Mouse (Mus musculus) 416B (cell line): ENCODE measurements around the gene Rnf7.
"Not testable (repeated sequence)": the region's sequence is repeated elsewhere in the genome, so short reads cannot be mapped to it uniquely, and the experiment has no call there.

Source experiments
- DNase-seq: peaks from one replicate; pipeline ENCODE4 v3.0.0; 2011; ENCODE audit warnings: low read depth

The Rnf7 gene

DNA sequence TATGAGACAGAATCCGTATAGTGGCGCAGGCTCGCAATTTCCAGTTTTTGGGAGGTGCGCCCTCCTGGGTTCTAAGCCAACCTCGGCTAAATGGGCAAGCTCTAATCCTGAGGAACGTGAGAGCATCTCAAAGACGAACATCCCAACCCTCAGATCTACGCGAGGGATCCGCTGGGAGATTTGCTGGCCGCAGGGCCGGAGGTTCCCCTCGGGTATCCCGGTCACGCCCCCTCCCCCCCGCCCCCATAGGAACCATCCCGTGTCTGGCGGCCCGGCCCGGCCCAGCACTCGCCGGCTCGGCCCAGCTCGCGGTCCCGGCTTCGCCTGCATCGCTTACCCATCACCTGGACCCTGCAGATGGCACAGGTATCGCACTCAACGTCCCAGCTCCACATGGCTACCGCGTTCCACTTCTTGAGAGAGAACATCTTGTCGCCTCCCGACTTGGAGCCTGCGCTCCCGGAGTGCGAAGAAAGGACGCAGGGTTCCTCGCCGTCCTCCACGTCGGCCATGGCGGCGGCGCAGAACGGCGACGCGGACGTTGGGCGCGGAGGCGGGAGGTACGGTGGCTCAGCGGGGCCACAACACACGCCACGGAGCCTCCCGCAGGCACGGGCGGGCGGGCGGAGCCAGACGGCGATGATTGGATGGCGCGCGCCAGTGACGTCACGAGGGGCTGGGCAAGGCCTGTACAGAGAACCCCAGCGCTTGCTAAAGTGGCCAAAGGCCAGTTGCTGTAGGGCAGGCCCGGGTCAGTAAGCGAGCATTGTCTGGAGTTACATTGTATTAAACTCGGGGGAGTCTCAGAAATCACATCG is at the start of gene Rnf7:
Gene Rnf7 (minus strand): TSS at position 605 of the 818 bp plus-strand sequence.
- DNase-seq = peak; percentile 98

DNA sequence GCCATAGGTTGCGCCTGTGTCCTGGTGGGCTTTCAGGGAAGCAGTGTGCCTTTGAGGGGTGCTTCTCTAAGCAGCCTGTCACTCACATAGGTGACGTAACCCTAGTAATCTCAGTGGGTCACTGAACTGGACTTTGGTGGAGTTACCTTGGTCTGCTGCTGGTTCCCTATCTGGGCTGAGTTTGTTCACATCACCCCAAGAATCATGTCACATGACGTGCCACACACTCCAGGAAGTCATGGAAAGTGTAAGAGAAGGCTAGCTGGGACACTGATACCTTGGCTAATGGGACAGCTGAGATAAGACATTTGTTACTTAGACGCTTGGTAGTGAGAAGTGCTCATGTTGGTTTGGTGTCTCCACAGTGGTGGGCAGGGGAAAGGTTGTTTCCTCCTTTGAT is 47.5 kb upstream of the Rnf7 start:
- DNase-seq = peak; percentile 6

DNA sequence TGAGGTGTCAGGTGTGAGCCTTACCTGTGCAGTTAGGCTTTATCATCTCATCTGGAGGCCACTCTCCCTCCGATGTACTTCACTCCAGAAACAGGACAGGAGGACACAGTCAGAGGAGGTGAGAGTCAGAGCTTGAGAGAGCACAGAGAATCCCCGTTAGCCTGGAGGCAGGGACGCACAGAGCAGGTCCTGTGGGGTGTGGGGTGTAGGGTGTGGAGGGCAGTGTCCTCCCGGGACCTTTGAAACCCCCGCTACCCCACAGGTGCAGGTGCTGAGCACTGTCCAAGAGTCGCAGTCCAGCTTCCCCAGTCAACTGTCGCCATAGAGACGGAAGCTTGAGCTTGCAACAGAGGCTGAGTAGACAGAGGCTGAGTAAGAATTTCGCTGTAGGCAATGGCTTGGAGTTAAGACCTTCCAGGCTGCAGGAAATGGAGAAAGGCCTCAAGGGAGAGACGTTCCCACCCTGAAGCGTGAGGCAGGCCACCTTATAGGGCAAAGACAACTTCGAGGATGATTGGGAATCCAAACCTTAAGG is 46.6 kb upstream of the Rnf7 start, which contains the start of gene Gm28729:
Gene Gm28729 (minus strand): TSS at position 293 of the 535 bp plus-strand sequence.
- peak; percentile 11 for DNase-seq

DNA sequence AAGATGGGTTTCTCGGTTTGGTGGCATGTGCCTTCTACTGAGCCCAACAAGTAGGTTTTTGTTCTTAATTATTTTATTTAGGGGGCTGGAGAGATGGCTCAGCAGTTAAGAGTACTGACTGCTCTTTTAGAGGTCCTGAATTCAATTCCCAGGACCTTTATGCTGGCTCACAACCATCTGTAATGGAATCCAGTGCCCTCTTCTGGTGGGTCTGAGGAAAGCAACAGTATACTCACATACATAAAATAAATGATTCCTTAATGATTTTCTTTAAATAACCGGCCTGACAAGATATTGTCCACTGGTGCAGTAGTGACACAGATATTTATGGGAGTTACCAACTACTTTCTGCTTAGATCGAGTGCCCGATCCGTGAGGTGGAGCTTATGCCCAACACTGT is 44.7 kb upstream of the Rnf7 start:
- peak; percentile 23 for DNase-seq

DNA sequence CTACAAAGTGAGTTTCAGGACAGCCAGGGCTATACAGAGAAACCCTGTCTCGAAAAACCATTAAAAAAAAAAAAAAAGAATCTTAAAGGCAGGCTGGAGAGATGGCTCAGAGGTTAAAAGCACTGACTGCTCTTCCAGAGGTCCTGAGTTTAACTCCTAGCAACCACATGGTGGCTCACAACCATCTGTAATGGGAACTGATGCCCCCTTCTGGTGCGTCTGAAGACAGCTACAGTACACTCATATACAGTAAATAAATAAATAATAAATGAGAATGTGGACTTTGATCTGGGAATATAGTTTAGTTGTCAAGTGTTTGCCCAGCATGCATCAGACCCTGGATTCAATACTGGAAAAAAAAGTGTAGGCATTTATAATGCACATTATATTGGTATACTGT is 43.1 kb upstream of the Rnf7 start:
- DNase-seq = peak; percentile 44

DNA sequence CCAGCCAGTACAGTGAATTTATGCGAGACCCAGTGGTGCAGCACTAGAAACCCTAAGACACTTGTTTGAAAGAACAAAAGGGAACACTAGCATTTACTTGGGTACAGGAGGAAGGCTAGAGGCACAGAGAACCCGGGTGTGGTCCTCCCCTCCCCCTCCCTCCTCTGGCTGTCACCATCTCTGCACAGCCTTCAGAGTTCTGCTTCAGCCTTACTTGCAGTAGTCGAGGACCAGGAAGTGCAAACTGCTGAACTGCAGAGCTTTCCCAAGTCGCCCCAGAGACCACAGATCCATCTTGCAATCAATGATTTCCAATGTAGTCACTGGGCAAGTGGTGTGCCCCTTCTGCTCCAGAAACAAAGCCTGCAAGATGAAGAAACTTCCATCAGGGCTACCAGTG is 39.0 kb upstream of the Rnf7 start:
- DNase-seq = peak; percentile 44

DNA sequence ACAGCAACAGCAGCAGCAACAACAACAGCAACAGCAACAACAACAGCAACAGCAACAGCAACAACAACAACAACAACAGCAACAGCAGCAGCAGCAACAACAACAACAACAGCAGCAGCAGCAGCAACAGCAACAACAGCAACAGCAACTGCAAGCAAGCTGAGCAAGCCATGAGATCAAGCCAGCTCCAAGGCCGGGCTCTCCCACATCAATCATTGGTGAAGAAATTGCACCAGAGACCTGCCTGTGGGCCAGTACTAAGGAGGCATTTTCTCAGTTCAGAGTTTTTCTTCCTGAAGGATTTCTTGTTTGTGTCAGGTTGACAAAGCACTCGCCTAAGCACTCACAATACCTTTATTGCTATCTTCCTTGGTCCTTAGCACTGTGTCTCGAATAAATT is 38.3 kb upstream of the Rnf7 start:
- no peak for DNase-seq

DNA sequence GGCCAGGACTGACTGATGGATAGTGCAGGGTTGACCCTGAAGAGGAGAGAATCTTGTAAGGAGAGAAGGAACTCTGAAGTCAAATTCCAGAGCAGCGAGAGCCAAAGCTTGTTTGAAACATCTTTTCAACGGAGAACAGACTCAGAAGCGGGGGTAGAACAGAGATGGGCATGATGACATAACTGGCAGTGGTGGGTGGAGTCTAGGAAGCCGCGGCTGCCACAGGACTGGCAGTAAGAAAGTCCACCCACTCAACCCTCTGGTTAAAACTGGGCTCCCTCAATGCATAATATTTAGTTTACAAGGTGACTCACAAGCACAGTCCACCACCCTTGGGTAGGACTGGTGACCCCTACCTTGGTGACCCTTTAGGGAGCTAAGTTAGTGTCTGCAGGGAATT is 37.3 kb upstream of the Rnf7 start:
- DNase-seq = peak; percentile 73

DNA sequence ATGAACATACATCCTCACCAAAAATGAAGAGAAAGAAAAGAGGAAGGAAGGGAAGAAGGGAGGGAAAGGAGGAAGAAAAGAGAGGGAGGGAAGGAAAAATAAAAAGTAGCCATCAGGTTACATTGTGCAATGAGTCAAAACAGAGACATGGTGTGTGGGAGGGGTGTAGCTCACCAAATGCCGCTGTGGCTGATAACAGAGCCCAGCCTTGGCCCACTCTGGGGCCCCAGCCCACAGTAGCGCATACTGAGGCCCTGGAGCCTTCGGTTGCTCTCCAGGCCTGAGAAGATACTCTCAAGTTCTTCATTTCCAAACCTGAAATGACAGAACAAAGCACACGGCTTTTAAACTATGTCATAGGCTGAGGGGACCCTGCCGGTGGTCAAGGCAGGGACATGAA is 35.8 kb upstream of the Rnf7 start:
- DNase-seq = no peak

DNA sequence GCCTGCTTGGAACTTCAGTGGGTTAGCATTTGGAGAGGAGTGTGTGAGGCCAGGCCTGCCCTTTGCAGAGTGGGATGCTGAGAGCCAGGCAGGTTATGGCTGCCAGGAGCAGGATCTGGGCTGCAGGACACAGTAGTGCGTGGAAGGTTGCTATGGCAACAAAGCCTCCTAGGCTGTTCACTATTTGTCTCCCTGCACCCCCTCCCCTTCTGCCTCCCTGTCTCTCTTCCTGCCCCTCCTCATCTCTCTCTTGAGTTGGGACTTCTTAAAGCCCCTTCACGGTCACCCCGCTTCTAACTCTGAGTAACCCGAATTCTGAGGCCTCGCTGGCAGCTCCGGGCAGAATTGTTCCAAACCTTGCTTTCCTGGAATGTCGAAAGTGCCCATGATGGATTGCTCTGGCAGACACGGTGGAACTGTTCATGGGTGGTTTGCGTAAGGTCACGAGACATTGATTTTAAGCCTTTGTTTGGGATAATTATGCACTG is 27.6 kb upstream of the Rnf7 start:
- DNase-seq = no peak

DNA sequence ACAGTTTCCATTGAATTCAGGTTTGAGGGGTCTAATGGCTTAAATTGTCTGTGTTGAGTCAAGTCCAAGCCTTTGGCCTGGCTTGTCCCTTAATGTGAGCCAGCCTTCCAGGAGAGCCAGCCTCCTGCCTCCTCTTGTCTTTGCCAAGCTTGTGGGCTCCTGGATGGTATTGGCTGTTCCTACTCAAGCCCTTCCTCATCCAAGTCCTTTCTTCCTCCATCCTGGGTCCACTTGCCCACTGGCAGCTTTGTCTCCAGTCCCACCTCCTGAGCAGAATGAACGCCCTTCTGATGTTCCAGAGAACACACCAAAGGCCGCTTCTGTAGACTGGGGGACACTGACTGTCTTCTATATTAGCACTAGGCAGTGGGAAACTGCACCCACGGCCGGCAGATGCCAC is 26.7 kb upstream of the Rnf7 start:
- no peak for DNase-seq

DNA sequence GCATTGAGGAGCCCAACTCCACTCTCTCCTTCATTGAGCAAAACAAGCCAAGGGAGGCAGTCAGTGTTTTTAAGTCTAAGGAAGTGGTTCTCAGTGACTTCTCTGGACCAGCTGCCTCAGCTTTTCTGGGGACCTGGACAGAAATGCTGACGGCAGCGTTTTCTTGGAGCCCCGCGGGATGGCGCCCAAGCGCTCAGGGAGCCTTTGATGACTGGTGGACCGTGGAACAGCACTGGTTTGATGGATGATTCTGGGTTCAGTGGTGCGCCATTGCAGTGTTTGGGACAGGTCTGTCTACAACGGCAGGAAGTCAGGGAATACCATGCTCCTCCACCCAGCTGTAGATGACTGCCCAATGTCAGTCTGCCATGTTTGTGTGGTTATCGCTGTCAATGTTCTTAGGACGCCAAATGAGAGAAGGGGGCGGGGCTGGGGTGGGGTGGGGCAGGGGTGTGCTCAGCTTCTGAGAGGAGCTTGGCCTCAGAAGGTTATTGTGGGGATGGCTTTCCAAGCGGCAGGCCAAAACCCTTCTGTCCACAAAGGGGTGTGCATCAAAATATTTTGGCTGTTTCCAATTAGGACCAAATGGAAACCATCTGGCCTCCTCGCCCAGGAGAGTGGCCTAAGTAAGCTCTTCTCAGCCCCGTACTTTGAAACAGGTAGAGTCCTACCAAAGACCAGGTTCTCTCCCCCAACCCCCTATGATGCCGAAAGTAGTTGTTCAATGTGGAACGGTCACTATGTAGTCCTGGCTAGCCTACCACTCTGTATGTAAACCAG is 25.8 kb upstream of the Rnf7 start:
- DNase-seq = no peak

DNA sequence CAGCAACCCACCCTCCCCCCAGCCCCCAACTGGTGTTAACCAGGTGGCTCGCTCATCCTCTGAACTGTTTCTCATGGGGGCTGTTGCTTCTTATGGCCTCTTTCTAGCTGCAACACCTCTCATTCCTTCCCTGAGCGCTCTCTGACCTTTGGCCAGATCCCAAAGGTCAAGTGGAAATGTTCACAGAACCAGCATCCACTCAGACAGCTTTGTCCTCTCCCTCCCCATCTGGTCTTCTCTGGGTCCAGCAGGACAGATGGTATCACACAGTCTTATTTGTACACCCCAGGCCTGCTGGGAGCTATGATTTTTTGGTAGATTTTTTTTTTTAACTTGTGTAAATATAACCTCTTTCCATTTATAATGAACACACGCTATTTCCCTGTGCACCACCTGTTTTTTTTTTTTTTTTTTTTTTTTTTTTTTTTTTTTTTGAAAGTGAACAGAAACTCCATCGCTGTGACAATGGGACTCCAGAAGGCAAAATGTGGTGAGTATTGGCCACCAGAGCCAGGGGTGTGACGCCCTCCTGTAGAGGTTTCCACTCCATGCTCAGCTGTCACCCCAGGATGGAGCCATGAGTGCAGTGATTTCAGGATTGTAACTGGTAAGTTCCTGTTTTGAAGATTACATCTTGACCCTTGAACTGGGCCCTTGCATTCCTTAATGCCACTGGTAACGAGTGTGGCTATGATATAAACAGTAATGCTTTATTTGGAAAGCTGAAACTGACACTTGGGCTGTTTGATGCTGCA is 24.6 kb upstream of the Rnf7 start:
- DNase-seq = no peak

DNA sequence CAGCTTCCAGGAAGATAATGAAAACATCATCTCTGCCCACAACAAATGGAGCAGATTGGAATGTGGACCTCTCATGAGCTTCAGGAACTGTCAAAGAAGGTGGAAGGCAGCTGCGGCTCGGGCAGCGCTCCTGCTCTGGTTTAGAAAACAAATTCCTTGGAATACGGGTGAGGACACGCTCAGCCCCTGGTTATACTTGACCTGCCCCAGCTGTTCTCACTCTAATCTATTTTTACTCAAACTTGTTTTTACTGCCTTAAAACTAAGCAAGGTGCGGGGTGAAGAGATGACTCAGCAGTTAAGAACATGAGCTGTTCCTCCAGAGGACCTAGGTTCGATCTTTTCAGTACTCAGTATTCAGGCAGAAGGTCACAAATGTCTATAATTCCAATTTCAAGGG is 22.7 kb upstream of the Rnf7 start:
- DNase-seq = no peak

DNA sequence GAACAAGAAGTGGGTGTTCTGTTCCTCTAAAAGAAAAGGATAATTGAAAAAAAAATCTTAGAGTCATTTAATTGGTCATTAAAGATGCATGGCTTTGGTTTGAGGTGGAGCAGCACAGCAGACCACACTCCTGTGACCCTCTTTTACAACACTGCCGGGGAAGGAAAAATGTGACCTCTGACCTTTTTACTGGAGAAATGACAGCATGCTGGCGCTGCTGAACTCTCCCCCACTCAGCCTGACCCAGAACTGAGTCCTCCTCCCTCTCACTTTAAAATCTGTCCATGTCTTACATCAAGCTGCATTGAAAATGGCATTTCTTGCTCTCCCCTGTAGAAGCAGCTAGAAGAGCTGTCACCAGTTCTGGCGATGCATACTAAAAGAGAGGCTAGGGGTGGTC is 14.7 kb upstream of the Rnf7 start:
- DNase-seq = no peak

DNA sequence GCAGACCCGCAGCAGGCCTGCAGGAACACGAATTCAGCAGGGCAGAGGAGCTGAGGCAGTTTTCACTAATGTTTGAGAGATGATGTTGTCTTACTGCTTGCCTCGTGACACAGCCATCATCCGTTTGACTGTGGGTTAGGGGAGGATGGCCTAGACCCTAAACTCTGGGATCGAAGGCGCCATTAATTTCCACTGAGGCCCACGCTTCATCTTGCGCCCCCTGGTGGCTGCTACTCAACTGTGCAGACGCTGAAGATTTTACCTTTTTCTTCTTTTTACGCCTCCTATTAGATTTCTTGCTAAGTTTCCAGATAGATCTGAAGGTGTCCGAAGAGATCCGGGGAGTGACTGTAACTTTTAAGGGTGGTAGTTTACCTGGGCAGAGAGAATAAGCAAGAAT is 13.3 kb upstream of the Rnf7 start:
- peak; percentile 61 for DNase-seq

DNA sequence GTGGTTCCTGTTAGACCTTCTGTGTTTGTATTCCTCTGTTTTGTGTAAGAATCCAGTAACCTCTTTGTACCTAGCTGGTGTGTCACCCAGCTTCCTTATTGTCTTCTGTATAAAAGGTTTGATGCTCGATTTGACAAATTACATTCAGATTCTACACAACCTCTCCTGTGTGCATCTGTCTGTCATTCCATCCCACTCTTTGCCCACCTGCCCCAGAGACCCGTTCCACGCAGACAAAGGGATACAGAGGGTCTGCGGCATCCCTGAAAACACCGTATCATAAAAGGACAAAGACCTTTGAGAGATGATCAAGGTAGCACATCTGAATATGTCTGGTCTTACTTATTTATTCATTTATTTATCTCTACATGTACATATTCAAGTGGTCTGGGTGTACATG is 9.4 kb upstream of the Rnf7 start:
- not testable (repeated sequence) for DNase-seq

DNA sequence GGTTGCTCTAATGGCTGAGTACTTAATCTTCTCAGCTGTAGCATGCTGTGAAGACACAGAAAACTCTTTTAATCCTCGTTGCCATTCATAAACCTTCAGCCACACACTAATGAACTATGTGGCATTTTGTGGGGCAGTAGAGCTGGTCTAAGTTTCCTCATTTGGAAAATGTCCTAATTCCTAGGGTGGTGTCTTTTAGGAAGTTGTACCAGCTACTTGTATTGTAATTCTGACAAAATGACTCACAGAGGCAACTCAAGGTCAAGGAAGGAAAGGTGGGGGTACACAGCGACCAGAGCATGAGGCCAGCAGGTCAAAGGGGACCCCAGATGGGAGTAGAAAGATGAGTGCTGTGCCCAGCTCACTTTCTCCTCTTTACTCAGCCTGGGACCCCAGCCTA is 5.2 kb upstream of the Rnf7 start:
- DNase-seq = peak; percentile 27

DNA sequence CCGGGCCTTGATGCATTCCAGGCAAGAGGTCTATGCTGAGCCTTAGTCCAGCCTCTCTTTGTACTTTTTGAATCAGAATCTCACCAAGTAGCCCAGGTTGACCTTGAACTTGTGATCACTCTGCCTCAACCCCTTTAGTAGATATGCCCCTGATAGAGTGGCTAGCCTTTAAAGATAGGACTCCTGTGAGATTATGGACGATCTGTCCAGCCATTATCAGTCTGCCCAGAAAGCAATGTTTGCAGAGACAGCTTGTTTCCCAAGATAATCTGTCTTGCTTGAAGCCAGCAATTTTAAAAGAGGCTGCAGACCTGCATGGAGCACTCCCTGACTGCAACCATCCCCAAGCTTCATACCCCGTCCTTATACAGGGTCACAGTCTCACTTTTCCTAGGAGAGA is 4.6 kb upstream of the Rnf7 start:
- DNase-seq = no peak

DNA sequence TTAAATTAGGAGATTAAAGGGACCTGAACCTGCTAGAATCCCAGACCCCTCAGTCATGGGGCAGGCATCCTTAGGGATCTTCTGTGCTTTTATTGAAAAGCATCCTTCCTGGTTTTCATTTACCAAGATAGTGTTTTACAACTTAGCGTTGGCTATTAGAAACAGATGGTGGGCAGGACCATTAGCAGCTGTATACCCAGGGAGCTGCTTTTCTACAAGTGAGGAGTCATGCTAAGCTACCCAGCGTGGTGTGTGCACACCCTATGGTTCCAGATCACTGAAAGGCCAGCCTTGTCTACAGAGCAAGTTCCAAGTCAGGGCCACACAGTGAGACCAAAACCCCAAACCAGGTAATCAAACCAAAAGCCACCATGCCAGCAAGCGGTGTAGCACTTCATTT is 6.1 kb downstream of the Rnf7 start:
- no peak for DNase-seq

DNA sequence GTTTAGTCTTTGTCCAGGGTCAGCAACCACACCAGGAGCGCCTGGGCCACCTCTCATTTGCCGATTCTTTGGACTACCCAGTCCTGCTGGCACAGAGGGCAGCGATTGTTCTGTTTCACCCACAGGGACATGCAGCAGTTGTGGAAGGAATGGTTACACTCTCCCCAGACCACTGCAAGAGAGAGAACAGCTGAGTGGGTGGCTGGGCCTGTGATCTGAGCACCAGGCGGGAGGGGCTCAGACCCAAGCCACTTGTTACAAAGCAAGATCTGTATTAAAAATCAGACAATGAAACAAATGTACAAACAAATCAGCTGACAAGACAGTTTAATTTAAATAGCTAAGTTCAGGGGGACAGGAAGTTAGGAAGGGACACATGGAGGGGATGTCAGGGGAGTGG is 6.8 kb downstream of the Rnf7 start:
- DNase-seq = not testable (repeated sequence)

DNA sequence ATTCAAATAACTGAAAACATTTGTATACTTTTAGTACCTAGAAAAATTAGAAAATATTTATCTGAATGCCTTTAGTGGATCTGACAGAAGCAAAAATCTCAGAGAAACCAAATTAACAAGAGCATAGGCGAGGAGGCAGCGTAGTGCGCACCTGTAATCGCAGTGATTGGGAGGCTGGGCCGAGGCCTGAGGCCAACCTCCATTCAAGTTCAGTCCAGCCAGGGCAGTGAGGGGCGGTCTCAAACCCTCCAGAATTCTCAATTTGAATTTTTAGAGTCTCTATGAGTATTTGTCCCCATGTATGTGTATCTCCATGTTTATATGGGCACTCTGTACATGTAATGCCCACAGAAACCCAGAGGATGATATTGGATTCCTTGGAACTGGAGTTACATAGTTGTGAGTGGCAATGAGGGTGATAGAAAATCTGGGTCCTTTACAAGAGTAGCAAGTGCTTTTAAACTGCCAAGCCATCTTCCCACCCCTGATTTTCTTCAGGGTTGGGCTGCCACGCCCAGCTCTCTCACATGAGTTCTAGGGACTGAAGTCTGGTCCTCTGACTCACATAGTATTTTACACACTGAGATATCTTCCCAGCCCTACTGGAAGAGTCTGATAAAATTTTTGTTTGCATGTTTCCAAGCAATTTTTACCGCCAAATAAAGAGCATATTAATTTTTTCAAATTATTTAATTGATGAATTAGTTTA is 8.1 kb downstream of the Rnf7 start:
- DNase-seq = no peak
